In genomic region chr4:40390183-40390582, GRCm38 (mm10) we compare ENCODE assay signal across 22 mouse cellular contexts.
A peak's percentile ranks its signal among the peaks of the same experiment; 100 is the strongest.
DNase-seq lines count a peak whose midpoint lies in the region; ATAC-seq and TF ChIP-seq lines count a peak whose summit lies in the region.
"Had no signal": no experiment of that assay in that cellular context is flagged by ENCODE, and none has a peak within 500 bp of the region (broad histone marks: within the 10 kb centered on the region; RNA-seq: fewer than 3 reads in every experiment).

No protein-coding gene starts in this region.

- 82% methylated on average over 1 of the region's 1 CpGs for WGBS in midbrain, postnatal 0 days

- peak; percentile 73 for ATAC-seq in granulocyte monocyte progenitor cell, adult 5-6 weeks (replicated peaks; ENCODE audit: poor library complexity, severe bottlenecking)
- peak; percentile 51 for ATAC-seq in megakaryocyte, adult 5-6 weeks (ENCODE audit: poor library complexity, severe bottlenecking)
- ATAC-seq in megakaryocyte progenitor cell, adult 5-6 weeks (replicated peaks; ENCODE audit: poor library complexity): peak; percentile 60
- no peak for ATAC-seq in midbrain, postnatal 0 days (ENCODE audit: low FRiP score)
- ATAC-seq: activated CD4-positive, CD25-positive, alpha-beta regulatory T cell, adult 4 months; CD4-positive, CD25-positive, alpha-beta regulatory T cell, adult 4 months; Patski had no signal

- no peak overlapping the region for H3K4me2 ChIP-seq in midbrain, postnatal 0 days (ENCODE audit: low read depth, low read length, poor library complexity, severe bottlenecking)

- no peaks in the 10 kb centered on the region for H3K27me3 ChIP-seq in midbrain, postnatal 0 days (ENCODE audit: insufficient read depth, low read length)

- H3K36me3 ChIP-seq in midbrain, postnatal 0 days (ENCODE audit: insufficient read depth, low read length): no peaks in the 10 kb centered on the region
- H3K36me3 ChIP-seq: G1E had no signal

- no peak overlapping the region for H3K4me3 ChIP-seq in midbrain, postnatal 0 days (ENCODE audit: low read depth, low read length)

- H3K27ac ChIP-seq in midbrain, postnatal 0 days (ENCODE audit: low read depth, low read length): no peak overlapping the region

- peak; percentile 18 for DNase-seq in heart, adult 11 months
- no peak for DNase-seq in heart, adult 9 months (ENCODE audit: low spot score in 2 of 2)
- DNase-seq in Muller cell, postnatal 12 days (ENCODE audit: inconsistent ontology term): no peak
- no peak for DNase-seq in midbrain, postnatal 0 days (ENCODE audit: low spot score)
- no peak for DNase-seq in right cerebral cortex, postnatal 36 days (ENCODE audit: low spot score in 2 of 2)
- DNase-seq: adrenal gland, adult 2 months; adrenal gland, adult 8-10 months; adrenal gland, postnatal 10 days; adrenal gland, postnatal 14 days; adrenal gland, postnatal 25 days; adrenal gland, postnatal 36 days; B cell, adult 2 months; cerebellum, adult 11 months; cerebellum, adult 11-12 months; cerebellum, adult 18-20 months had no signal

- H3K4me1 ChIP-seq in midbrain, postnatal 0 days (ENCODE audit: insufficient read depth, low read length): no peaks in the 10 kb centered on the region

- H3K9me3 ChIP-seq in midbrain, postnatal 0 days (ENCODE audit: low read length): no peaks in the 10 kb centered on the region
- H3K9me3 ChIP-seq: G1E had no signal

- H3K9ac ChIP-seq in midbrain, postnatal 0 days (replicated peaks; ENCODE audit: low read length, poor library complexity, severe bottlenecking): no peak overlapping the region

- no peak for TF ChIP-seq CTCF in midbrain, postnatal 0 days (IDR thresholded peaks at IDR 0.05)
